Mouse (Mus musculus) kidney, adult 2 months (tissue): ENCODE measurements at regions not wholly inside any gene's neighbourhood (a gene's known extent, or its start where the extent isn't known, plus 50 kb on each side); places are given as distances from the start of the nearest gene placed in this dataset.

Source experiments
- CTCF ChIP-seq: fragments of 200-500 bp; conservative IDR thresholded peaks from 2 replicates; pipeline ENCODE4 v1.5.1; 2011; ENCODE audit warnings: low read depth, mild to moderate bottlenecking, control low read depth, low read length, moderate library complexity, mixed read lengths; ENCODE audit not compliant: insufficient read depth, insufficient read length
- POLR2A ChIP-seq: fragments of 200-500 bp; IDR thresholded peaks from one replicate; pipeline ENCODE4 v1.6.1; 2011; ENCODE audit warnings: low read depth, low read length, control low read depth

DNA sequence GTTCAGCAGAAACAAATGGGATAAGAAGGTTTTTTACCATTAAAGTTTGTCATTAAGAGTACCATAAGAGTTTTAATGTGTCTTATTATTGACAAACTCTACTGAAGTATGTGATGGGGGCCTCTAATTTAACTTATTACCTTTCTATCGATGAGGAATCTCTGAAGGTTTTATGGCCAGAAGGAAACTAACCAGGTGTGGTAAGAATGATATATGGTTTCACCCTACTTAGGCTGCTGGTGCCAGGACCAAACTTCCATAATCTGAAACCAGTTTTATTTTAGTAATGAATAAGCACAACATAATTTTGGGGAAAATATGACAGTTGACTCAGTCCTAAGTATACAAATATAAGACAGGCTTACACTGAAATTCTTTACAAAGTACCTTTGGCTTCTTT, 401.1 kb downstream of the Gm11232 start:
- TF ChIP-seq CTCF (no peak), POLR2A (no peak)
